Mouse (Mus musculus) hindbrain, embryonic 10.5 days (tissue): Measurements from ENCODE around the gene Ppp1r10. TPM values are rescaled to one million over a fixed set of nuclear protein-coding genes. Genes with fewer than 3 reads are reported as not detected.
A peak's percentile ranks its signal among the peaks of the same experiment; 100 is the strongest.

Experiments used
- DNase-seq: peaks from one replicate; pipeline ENCODE4 v3.0.0-alpha.2; 2017; ENCODE audit warnings: low spot score
- H3K27ac ChIP-seq: fragments of 300-500 bp; sonication (generic); 2 replicates; pipeline ENCODE4 v1.5.1; 2016; ENCODE audit warnings: mild to moderate bottlenecking, moderate library complexity
- H3K27me3 ChIP-seq: fragments of 300-500 bp; sonication (generic); 2 replicates; pipeline ENCODE4 v1.6.1; 2016; ENCODE audit warnings: mild to moderate bottlenecking; ENCODE audit not compliant: poor library complexity, insufficient read depth, severe bottlenecking
- H3K36me3 ChIP-seq: fragments of 300-500 bp; sonication (generic); 2 replicates; pipeline ENCODE4 v1.6.1; 2016; ENCODE audit warnings: mild to moderate bottlenecking, moderate library complexity
- H3K4me1 ChIP-seq: fragments of 300-500 bp; sonication (generic); replicated peaks from 2 replicates; pipeline ENCODE4 v1.6.1; 2016; ENCODE audit warnings: mild to moderate bottlenecking
- H3K4me3 ChIP-seq: fragments of 300-500 bp; sonication (generic); 2 replicates; pipeline ENCODE4 v1.5.1; 2016; ENCODE audit warnings: mild to moderate bottlenecking, moderate library complexity
- H3K9me3 ChIP-seq: fragments of 300-500 bp; sonication (generic); 2 replicates; pipeline ENCODE4 v1.6.1; 2016; ENCODE audit warnings: mild to moderate bottlenecking, moderate library complexity
- WGBS: fragments of 180-500 bp; shearing (Covaris S2); methylation state at CpG from one replicate; pipeline ENCODE4 v1.1.7; 2016; 5-methylcytosine and 5-hydroxymethylcytosine counted together
- polyA plus RNA-seq: library from polyadenylated mRNA; unstranded; fragments of >200 nt; fragmentation: Nextera tagmentation; extraction: Ambion mirVana; gene quantifications from 2 replicates; pipeline ENCODE4 v1.2.1, GENCODE M21; 2016

Gene Ppp1r10
- polyA plus RNA-seq, 1 experiment from 2014 or later, result 64.5 TPM

DNA sequence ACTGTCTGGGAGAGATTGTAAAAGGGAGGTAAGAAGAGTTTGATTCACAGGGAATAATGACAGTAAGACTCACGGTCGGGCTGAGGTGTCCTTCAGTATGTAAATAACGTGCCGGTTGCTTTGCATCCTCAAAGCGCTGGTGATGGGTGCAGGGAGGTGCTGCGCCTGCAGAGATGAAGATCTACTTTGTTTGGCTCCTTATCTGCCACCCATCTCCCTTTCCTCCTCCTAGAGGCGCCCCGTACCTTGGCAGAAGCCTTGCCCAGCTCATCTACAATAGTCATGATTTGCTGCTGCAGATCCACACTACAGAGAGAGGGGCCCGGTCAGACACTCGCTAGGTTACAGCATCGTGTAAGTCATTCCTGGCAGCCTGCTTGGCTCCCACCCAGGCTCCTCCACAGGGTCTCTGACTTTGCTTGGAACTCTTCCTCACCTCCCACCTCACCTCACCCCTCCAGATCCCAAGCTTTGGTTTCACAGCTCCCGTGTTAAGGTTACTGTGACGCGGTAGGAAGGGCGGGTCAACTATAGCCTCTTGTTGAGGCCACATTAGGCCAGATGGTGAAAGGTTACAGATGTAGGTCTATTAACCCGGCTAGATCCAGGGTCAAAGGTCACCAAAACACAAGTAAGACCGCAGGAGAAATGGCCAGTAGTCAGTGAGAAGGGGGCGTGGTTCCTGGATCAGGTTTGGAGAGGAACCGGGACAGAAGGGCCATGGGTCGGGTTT is 6.9 kb upstream of the Ppp1r10 start:
- peaks cover 82% of the 10 kb centered on the region for H3K36me3 ChIP-seq
- WGBS, result 24% methylated on average over 20 of the region's 20 CpGs
- DNase-seq, result no peak

DNA sequence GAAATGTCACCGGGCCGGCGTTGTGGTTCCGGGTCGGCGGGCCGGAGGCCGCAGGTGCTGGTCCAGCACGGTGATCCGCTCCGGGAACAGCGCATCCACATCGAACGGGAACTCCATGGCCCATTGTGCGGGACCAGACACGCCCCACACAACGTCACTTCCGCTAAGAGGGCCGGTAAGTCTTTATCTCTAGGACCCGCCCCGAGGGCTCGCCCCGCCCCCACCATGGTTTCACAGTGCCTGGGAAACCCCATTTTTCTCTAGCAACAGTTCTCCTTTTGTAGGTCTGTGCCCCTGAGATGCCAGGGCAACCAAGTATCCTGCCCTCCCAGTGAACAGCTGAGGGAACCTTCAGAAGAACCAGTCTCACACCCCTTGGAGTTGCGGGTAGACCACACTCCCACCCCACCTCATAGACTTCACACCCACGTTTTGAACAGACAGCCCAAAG is 6.3 kb upstream of the Ppp1r10 start, which contains the start of gene Atat1:
Gene Atat1, minus strand, starts transcription at position 157 of the 451 bp plus-strand sequence.
- 4% methylated on average over 25 of the region's 25 CpGs for WGBS
- Histone ChIP-seq H3K27ac (peak within 1 kb of the TSS; percentile 92), H3K9me3 (no peaks in the 10 kb centered on the region), H3K4me1 (peaks cover 21% of the 10 kb centered on the region), H3K27me3 (no peaks in the 10 kb centered on the region), H3K4me3 (peak within 1 kb of the TSS; percentile 74), H3K36me3 (peaks cover 79% of the 10 kb centered on the region)
- peak; percentile 96 for DNase-seq

More for the DNA sequence above, 6.9 kb upstream of the Ppp1r10 start:
- Histone ChIP-seq H3K4me3 (peak overlapping the region; percentile 74), H3K27me3 (no peaks in the 10 kb centered on the region), H3K4me1 (peaks cover 21% of the 10 kb centered on the region), H3K27ac (peak overlapping the region; percentile 92), H3K9me3 (no peaks in the 10 kb centered on the region)

DNA sequence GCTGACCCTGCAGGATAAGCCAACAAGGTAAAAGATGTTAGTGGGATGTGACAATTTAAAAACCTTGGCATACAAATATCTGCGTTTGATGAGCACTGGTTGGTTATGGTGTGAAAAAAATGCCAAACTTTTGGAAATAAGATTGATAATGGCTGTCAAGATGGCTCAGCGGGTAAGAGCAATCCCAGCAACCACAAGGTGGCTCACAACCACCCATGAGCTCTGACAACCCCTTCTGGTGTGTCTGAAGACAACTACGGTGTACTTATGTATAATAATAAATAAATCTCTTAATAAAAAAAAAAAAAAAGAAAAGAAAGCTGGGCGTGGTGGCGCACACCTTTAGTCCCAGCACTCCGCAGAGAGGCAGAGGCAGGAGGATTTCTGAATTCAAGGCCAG is 1.3 kb upstream of the Ppp1r10 start:
- Histone ChIP-seq H3K4me1 (peaks cover 18% of the 10 kb centered on the region), H3K9me3 (no peaks in the 10 kb centered on the region), H3K27me3 (no peaks in the 10 kb centered on the region), H3K36me3 (peaks cover 55% of the 10 kb centered on the region), H3K4me3 (peak overlapping the region; percentile 85), H3K27ac (no peak overlapping the region)
- WGBS, result 82% methylated on average over 6 of the region's 6 CpGs
- DNase-seq, result no peak

DNA sequence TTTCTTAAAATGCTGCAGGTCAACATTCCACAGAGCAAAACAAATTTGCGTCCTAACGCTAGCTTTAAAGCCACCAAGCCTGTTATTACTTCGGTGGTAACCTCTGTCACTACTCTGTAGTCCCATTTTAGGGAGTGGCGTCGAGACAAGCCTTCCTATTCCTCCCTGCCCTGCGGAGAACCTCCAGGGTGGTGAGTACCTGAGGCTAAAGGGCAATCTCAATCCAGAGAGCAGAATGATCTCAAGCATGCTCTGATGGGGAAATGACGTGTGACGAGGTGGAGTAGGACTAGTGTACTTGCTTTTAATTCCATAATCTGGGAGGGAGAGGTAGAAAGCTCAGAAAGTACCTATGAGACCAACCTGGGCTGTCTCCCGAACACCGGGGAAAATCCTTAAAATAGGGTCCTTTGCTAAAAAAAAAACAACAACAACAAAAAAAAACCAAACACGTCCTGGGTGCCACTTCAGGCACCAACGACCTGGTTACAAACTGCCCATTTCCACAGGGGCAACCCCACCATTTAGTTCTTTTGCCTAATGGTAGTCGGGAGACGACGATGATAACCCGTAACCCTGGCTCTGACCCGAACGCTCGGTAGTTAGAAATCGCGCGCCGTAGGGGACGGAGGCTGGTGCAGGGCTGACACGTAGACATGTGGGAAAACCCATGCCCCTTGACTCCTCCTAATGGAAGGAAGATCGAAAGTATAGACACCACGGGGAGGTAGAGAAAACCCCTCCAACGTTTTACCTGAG is 517 bp upstream of the Ppp1r10 start:
- DNase-seq, result no peak
- Histone ChIP-seq H3K4me1 (peaks cover 23% of the 10 kb centered on the region), H3K9me3 (no peaks in the 10 kb centered on the region), H3K27ac (peak overlapping the region; percentile 99), H3K27me3 (no peaks in the 10 kb centered on the region), H3K4me3 (peak overlapping the region; percentile 85), H3K36me3 (peaks cover 59% of the 10 kb centered on the region)
- 3% methylated on average over 28 of the region's 28 CpGs for WGBS

DNA sequence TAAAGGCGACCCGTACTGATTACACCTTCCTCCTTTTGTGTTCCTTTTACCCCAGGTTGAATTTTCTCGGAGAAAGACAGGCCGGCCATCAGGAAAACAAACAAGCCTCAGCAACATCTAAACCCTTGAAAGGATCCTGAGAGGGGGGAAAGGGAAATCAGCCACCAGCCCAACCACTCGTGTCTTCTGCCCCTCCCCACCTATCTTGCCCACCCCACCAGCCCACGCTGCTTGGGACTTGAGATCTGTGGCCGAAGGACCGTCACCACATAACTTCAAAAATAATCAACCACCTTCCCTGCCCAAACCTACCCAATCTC is 869 bp downstream of the Ppp1r10 start:
- Histone ChIP-seq H3K4me3 (peak overlapping the region; percentile 85), H3K27me3 (no peaks in the 10 kb centered on the region), H3K9me3 (no peaks in the 10 kb centered on the region), H3K27ac (peak overlapping the region; percentile 99), H3K4me1 (peaks cover 35% of the 10 kb centered on the region), H3K36me3 (peaks cover 45% of the 10 kb centered on the region)
- DNase-seq, result no peak
- WGBS, result under 1% methylated on average over 8 of the region's 8 CpGs

DNA sequence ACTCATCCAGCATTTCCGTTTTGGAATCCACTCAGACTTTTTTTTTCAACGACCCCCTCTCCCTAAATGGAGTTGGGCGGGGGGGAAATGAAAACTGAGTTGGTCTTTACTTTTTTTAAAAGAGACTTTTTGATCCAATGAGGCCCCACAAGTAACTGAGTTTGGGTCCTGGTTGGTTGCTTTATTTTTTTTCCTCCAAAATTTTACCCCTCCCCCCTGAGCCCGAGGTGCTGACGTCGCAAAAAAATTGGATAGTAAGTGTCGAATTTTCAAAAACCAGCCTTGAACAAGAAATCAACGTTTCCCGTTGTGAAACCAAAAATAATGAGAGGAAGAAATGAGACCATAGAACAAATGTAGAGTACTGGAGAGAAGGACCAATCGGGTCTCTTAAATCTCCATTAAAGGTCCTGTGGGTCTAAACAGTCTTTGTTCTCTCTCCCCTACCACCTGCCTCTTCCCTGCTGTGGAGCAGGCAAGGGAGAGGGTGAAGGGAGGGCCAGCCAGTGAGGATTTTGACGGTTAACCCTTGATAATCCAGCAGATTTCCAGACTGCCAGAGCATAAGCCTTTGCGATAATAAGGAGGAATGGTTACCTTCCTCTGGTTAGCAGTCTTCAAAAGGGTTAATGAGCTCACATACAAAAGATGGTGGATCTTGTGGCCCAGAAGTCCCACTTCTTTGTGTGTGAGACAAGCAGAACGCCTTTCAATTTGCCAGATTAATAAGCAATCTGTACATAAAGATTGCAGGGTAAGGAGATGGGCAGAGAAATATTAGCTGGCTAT is 1.4 kb downstream of the Ppp1r10 start:
- peaks cover 35% of the 10 kb centered on the region for H3K4me1 ChIP-seq
- peak overlapping the region; percentile 99 for H3K27ac ChIP-seq
- under 1% methylated on average over 13 of the region's 13 CpGs for WGBS
- H3K9me3 ChIP-seq, result no peaks in the 10 kb centered on the region
- DNase-seq, result peak; percentile 69
- H3K4me3 ChIP-seq, result peak overlapping the region; percentile 85
- peaks cover 44% of the 10 kb centered on the region for H3K36me3 ChIP-seq
- H3K27me3 ChIP-seq, result no peaks in the 10 kb centered on the region

DNA sequence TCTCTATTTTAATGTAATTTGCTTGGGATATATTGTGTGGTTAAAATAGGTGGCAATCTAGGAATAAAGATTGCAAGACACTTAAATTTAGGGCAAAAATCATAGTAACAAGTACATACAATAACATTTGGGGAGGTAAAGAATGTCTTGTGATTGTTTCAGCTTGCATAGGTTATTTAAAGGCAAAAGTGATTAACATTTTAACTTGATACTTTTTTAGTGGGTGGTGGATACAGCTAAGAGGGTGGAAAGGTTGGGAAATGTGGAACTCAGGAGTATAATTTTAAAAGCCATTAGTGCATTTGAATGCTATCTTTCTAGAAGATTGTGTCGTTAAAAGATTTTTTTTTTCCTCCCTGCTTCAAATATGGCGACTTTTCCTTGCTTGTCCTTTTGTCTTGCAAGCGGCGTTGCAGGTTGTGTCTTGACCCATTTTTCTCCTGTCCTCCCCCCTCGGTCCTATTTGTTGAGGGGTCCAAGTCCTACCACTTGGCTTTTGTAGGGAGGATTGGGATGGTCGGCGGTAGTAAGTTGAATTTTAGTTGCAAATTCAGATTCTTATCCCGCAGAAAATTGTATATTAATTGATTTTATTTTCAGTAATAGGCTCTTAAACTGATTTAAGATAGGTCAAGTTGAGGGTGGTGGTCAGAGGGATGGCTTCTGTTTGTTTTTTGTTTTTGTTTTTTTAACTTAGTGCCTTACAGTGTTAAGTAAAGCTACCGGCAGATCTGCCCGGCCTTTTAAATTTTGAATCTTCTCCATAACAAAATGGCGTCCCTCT is 2.2 kb downstream of the Ppp1r10 start:
- peak; percentile 57 for DNase-seq
- peaks cover 35% of the 10 kb centered on the region for H3K4me1 ChIP-seq
- peak overlapping the region; percentile 99 for H3K27ac ChIP-seq
- peaks cover 44% of the 10 kb centered on the region for H3K36me3 ChIP-seq
- peak overlapping the region; percentile 85 for H3K4me3 ChIP-seq
- no peaks in the 10 kb centered on the region for H3K27me3 ChIP-seq
- no peaks in the 10 kb centered on the region for H3K9me3 ChIP-seq
- under 1% methylated on average over 11 of the region's 11 CpGs for WGBS

DNA sequence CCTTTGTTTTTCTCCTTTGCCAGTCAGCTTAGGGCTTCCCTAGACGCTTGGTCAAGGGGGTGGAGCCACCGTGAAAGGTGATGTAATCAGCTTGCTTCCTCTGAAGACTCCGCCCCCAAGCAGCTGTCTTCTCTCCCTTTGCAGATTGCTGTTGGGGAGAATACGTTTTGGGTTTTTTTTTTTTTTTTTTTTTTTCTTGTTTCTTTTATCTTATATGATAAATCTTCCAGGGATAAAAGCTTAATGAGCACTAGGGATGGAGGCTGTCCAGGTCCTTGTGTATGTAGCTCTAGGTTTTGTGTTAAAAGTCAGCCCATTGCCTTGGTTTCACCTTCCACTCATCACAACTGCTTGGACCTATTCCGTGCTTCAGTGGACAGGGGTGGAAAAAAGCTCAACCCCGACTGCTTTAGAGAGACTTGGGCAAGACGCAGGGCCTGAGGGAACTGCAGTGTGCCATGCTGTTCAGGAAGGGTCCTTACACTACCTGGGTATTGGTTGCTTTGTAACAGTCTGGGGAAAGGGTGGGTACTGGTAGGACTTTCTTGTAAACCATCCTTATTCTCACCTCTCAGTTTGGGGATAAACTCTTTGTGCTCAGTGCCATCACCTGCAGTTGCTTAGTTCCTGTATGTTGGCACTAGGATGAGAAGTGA is 3.0 kb downstream of the Ppp1r10 start:
- H3K4me1 ChIP-seq, result peaks cover 35% of the 10 kb centered on the region
- 22% methylated on average over 7 of the region's 7 CpGs for WGBS
- H3K36me3 ChIP-seq, result peaks cover 45% of the 10 kb centered on the region
- H3K27me3 ChIP-seq, result no peaks in the 10 kb centered on the region
- peak overlapping the region; percentile 85 for H3K4me3 ChIP-seq
- H3K27ac ChIP-seq, result peak overlapping the region; percentile 99
- no peaks in the 10 kb centered on the region for H3K9me3 ChIP-seq
- DNase-seq, result peak; percentile 91

DNA sequence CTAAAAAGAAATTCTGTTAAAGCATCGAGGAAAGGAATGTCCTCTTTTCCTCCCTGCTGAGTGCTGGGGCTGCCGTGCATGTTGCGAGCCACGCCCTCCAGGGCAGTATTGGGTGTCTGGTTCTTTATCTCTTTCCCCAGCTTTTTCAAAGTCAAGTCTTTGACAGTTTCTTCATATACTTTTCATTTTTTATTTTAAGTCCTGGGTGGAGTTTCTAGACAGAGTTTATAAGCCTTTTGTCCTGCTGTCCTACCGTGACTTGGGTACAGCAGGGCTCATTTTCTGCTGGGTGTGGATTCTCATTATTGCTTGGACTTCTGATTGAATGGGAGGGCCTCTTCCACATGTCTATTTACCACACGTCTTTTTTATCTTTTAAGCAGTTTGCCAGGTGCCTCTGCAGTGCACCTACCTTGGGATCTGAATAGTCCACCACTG is 3.6 kb downstream of the Ppp1r10 start:
- no peak for DNase-seq
- H3K36me3 ChIP-seq, result peaks cover 46% of the 10 kb centered on the region
- no peaks in the 10 kb centered on the region for H3K9me3 ChIP-seq
- peak overlapping the region; percentile 85 for H3K4me3 ChIP-seq
- H3K27ac ChIP-seq, result peak overlapping the region; percentile 99
- no peaks in the 10 kb centered on the region for H3K27me3 ChIP-seq
- peaks cover 35% of the 10 kb centered on the region for H3K4me1 ChIP-seq
- WGBS, result 66% methylated on average over 6 of the region's 6 CpGs

DNA sequence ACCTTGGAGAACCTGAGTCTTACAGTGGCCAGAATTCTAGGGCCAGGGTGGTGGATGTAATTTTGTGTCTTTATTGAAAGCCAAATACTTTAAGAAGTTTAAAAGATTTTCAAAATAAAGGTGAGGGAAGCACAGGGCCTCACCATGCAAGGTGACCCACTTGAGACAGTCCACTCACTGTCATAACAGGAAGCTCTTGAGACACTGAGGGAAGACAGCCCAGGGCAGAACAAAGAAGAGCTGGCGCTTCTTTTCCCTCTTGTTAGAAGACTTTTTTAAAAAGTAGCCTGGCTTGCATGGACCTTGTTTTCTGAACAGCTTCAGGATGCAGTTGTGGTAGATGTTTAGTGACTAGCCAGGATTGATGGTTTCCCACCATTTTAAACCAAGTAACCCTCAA is 4.2 kb downstream of the Ppp1r10 start:
- Histone ChIP-seq H3K4me1 (peaks cover 31% of the 10 kb centered on the region), H3K27ac (peak overlapping the region; percentile 99), H3K4me3 (peak overlapping the region; percentile 85), H3K36me3 (peaks cover 51% of the 10 kb centered on the region), H3K9me3 (no peaks in the 10 kb centered on the region), H3K27me3 (no peaks in the 10 kb centered on the region)
- WGBS, result 91% methylated on average over 1 of the region's 1 CpGs
- no peak for DNase-seq

DNA sequence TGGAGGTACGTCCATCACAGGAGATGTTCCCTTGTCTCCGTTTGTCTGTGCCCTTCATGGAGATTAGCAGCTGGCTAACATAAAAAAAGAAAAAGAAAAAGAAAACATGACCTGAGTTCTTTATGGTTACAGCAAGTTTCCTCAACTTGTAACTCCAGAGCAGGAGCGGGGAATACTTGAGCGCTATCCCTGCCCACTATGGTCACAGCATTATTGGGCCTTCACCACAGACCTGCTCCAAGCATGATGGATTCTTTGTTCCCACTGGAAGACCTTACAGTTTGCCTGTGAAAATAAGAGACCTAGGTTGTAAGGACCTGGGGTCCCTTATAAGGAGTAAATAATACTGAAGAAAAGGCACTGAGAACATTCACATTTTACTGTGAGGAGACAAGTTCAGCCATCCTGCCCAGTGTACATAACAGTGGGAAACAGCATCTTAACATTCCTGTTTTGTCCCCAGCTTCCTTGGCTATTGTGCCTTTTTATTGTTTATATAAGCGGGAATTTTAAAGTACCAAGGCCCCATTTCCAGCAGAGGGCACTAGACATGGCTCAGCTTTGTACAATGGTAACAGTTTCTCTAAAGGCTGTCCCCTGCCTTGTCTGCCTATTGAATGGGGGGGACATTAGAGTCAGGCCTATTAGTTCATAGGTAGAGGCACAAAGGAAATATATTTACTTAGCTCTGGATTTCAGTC is 4.8 kb downstream of the Ppp1r10 start:
- H3K9me3 ChIP-seq, result no peaks in the 10 kb centered on the region
- peak; percentile 40 for DNase-seq
- peak overlapping the region; percentile 99 for H3K27ac ChIP-seq
- peaks cover 58% of the 10 kb centered on the region for H3K36me3 ChIP-seq
- 77% methylated on average over 5 of the region's 5 CpGs for WGBS
- H3K4me3 ChIP-seq, result no peak overlapping the region
- H3K27me3 ChIP-seq, result no peaks in the 10 kb centered on the region
- peaks cover 28% of the 10 kb centered on the region for H3K4me1 ChIP-seq
